Mouse (Mus musculus): ENCODE results near the gene Ppp3ca.

GRCm38 (mm10) chr3:136763717-136764270, 93.9 kb downstream of the Ppp3ca start:
- TF ChIP-seq MYOG (IDR thresholded peaks at IDR 0.05; ENCODE audit: control insufficient read depth, extremely low read depth, insufficient read length), result no peak
- no peak for TF ChIP-seq CTCF (IDR thresholded peaks at IDR 0.05; ENCODE audit: control insufficient read depth, insufficient read depth, insufficient read length)
- no peak for TF ChIP-seq CEBPB (IDR thresholded peaks at IDR 0.05; ENCODE audit: low read depth)
